Mouse (Mus musculus): ENCODE data around the gene Mrpl21.

GRCm38 (mm10) chr19:3334550-3334949 is 51.8 kb downstream of the Mrpl21 start:
- TF ChIP-seq CTCF (IDR thresholded peaks at IDR 0.05; ENCODE audit: low read depth, low read length) (no peak), POLR2A (IDR thresholded peaks at IDR 0.05; ENCODE audit: insufficient read depth, low read length) (no peak), EP300 (IDR thresholded peaks at IDR 0.05; ENCODE audit: insufficient read depth, low read depth, low read length) (no peak)
